Mouse (Mus musculus): ENCODE results near the gene Mecom. TPM values are rescaled to one million over a fixed set of nuclear protein-coding genes. Genes with fewer than 3 reads are reported as not detected.

Mecom gene
- total and polyA plus RNA-seq, 3 experiments: not detected

GRCm38 (mm10) chr3:30012666-30013365 is 535.0 kb downstream of the Mecom start:
- DNase-seq (ENCODE audit: extremely low read depth): no peak
- H3K9ac ChIP-seq (ENCODE audit: insufficient read depth, low read depth): no peak overlapping the region
- no peaks in the 10 kb centered on the region for H3K4me1 ChIP-seq (ENCODE audit: control insufficient read depth in 1 of 2, insufficient read depth in 2 of 2)
- H3K4me2 ChIP-seq (ENCODE audit: insufficient read depth, low read depth, poor library complexity, severe bottlenecking): no peak overlapping the region
- TF ChIP-seq BHLHE40 (IDR thresholded peaks at IDR 0.05; ENCODE audit: low read depth, low read length): no peak
- no peak for TF ChIP-seq MAZ (IDR thresholded peaks at IDR 0.05; ENCODE audit: low read depth, low read length)
- no peak for TF ChIP-seq GABPA (IDR thresholded peaks at IDR 0.05; ENCODE audit: insufficient replicate concordance, low read depth, low read length)
- TF ChIP-seq CTCF (conservative IDR thresholded peaks at IDR 0.05 in 1 of 2, IDR thresholded peaks at IDR 0.05 in 1 of 2; ENCODE audit: low read depth in 2 of 2, low read length in 2 of 2): no peak
- TF ChIP-seq NELFE (IDR thresholded peaks at IDR 0.05; ENCODE audit: low read depth, low read length): no peak
- TF ChIP-seq TCF12 (IDR thresholded peaks at IDR 0.05; ENCODE audit: low read depth, low read length): no peak
- TF ChIP-seq E2F4 (IDR thresholded peaks at IDR 0.05; ENCODE audit: insufficient replicate concordance, low read depth, low read length): no peak
- no peak for TF ChIP-seq ZKSCAN1 (IDR thresholded peaks at IDR 0.05; ENCODE audit: borderline replicate concordance, low read depth, low read length)
- no peak for TF ChIP-seq SMC3 (IDR thresholded peaks at IDR 0.05; ENCODE audit: low read depth, low read length)
- TF ChIP-seq ELF1 (IDR thresholded peaks at IDR 0.05; ENCODE audit: low read depth, low read length): no peak
- TF ChIP-seq RCOR1 (conservative IDR thresholded peaks at IDR 0.05; ENCODE audit: low read depth, low read length): no peak
- no peak for TF ChIP-seq ETS1 (conservative IDR thresholded peaks at IDR 0.05; ENCODE audit: low read depth, low read length)
- no peak for TF ChIP-seq PAX5 (IDR thresholded peaks at IDR 0.05; ENCODE audit: low read length)
- TF ChIP-seq ZC3H11A (IDR thresholded peaks at IDR 0.05; ENCODE audit: low read depth, low read length): no peak
- TF ChIP-seq CHD2 (IDR thresholded peaks at IDR 0.05; ENCODE audit: low read length): no peak
- no peak for TF ChIP-seq MEF2A (IDR thresholded peaks at IDR 0.05; ENCODE audit: borderline replicate concordance, low read depth, low read length)
- H3K9me3 ChIP-seq (replicated peaks; ENCODE audit: low read length): no peaks in the 10 kb centered on the region
- H3K36me3 ChIP-seq (replicated peaks in 1 of 2; ENCODE audit: control insufficient read depth in 1 of 2, insufficient read depth in 1 of 2, low read length in 1 of 2): no peaks in the 10 kb centered on the region
- in situ Hi-C loops (cut with MboI; ENCODE audit: low pct_ligation_motif_present, low pct_unique_long_range_greater_than_20kb, low sequenced_read_pairs) (no loop called here), dilution Hi-C loops (cut with MboI; ENCODE audit: extremely low pct_ligation_motif_present, extremely low pct_unique_long_range_greater_than_20kb, low sequenced_read_pairs) (no loop called here)
- H3K27me3 ChIP-seq (replicated peaks): no peaks in the 10 kb centered on the region
- H3K27ac ChIP-seq (ENCODE audit: insufficient read depth, low read depth): no peak overlapping the region
- H3K79me2 ChIP-seq (replicated peaks; ENCODE audit: control insufficient read depth, extremely low read depth, insufficient read depth, poor library complexity, severe bottlenecking): no peaks in the 10 kb centered on the region
- H3K4me3 ChIP-seq (replicated peaks in 1 of 3; ENCODE audit: low read depth in 2 of 3, low read length in 2 of 3, poor library complexity in 1 of 3): no peak overlapping the region

GRCm38 (mm10) chr3:30012150-30012549 is 535.7 kb downstream of the Mecom start:
- dilution Hi-C loops (cut with MboI; ENCODE audit: extremely low pct_ligation_motif_present, extremely low pct_unique_long_range_greater_than_20kb, low sequenced_read_pairs) (no loop called here), in situ Hi-C loops (cut with MboI; ENCODE audit: low pct_ligation_motif_present, low pct_unique_long_range_greater_than_20kb, low sequenced_read_pairs) (no loop called here)
- no peaks in the 10 kb centered on the region for H3K27me3 ChIP-seq (replicated peaks)
- H3K79me2 ChIP-seq (replicated peaks; ENCODE audit: control insufficient read depth, extremely low read depth, insufficient read depth, poor library complexity, severe bottlenecking): no peaks in the 10 kb centered on the region
- no peaks in the 10 kb centered on the region for H3K9me3 ChIP-seq (replicated peaks; ENCODE audit: low read length)
- H3K4me2 ChIP-seq (ENCODE audit: insufficient read depth, low read depth, poor library complexity, severe bottlenecking): no peak overlapping the region
- H3K4me3 ChIP-seq (replicated peaks in 1 of 3; ENCODE audit: low read depth in 2 of 3, low read length in 2 of 3, poor library complexity in 1 of 3): no peak overlapping the region
- TF ChIP-seq SMC3 (IDR thresholded peaks at IDR 0.05; ENCODE audit: low read depth, low read length) (no peak), MXI1 (IDR thresholded peaks at IDR 0.05; ENCODE audit: low read depth, low read length) (no peak), IRF4 (IDR thresholded peaks at IDR 0.05; ENCODE audit: low read depth, low read length) (no peak), TBP (conservative IDR thresholded peaks at IDR 0.05; ENCODE audit: low read depth, low read length) (no peak), HCFC1 (IDR thresholded peaks at IDR 0.05; ENCODE audit: low read depth, low read length) (no peak), PAX5 (IDR thresholded peaks at IDR 0.05; ENCODE audit: low read length) (no peak), ZMIZ1 (IDR thresholded peaks at IDR 0.05; ENCODE audit: low read depth, low read length) (no peak)
- no peak for DNase-seq (ENCODE audit: extremely low read depth)
- H3K36me3 ChIP-seq (replicated peaks in 1 of 2; ENCODE audit: control insufficient read depth in 1 of 2, insufficient read depth in 1 of 2, low read length in 1 of 2): no peaks in the 10 kb centered on the region
- no peak overlapping the region for H3K9ac ChIP-seq (ENCODE audit: insufficient read depth, low read depth)
- no peak overlapping the region for H3K27ac ChIP-seq (ENCODE audit: insufficient read depth, low read depth)
- H3K4me1 ChIP-seq (ENCODE audit: control insufficient read depth in 1 of 2, insufficient read depth in 2 of 2): no peaks in the 10 kb centered on the region

Measured in CH12.LX (cell line).